Mouse (Mus musculus) stomach, postnatal 0 days (tissue): ENCODE measurements around the gene Pxdc1.

Experiments used
- CTCF ChIP-seq: IDR thresholded peaks from 2 replicates; pipeline ENCODE4 v1.5.1; 2016; ENCODE audit warnings: antibody characterized with exemption, low read depth, mild to moderate bottlenecking, moderate library complexity
- EP300 ChIP-seq: optimal IDR thresholded peaks from 2 replicates; pipeline ENCODE3; 2016; ENCODE audit warnings: antibody characterized with exemption

- no peak for TF ChIP-seq CTCF
- no peak for TF ChIP-seq EP300
These were observed 47.4 kb downstream of the Pxdc1 start for GRCm38 (mm10) chr13:34605884-34606283.
